Mouse (Mus musculus): ENCODE measurements around the gene Uggt1.

DNA sequence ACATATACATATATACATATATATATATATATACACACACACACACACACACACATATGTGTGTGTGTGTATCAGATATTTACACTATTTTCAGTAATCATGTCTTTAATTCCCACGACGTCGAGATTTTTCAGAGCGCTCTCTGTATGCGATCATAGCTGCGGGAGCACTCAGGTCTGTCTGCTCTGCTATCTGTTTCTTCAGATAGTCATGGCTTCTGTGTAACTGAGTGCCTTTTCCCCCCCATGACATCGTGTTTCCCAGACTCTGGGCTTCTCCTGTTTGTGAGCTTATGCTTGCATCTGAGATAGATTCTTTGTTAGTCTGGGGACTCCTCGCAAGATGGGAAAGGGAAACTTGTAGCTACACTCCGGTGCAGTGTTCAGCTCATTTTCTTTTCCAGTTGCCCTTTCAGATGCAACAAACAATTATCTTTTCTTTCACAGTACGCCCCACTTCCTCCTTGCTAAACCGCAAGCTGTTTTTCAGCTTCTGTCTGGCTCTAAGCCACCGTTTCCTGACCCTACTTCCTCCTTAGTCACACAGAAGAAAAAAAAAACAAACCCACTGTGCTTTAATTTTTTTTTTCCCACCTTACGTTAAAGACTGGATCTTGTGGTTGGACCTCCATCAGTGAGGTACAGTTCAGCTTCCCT is 19.4 kb upstream of the Uggt1 start:
- TF ChIP-seq GATA1 (IDR thresholded peaks at IDR 0.05; ENCODE audit: low read length) = no peak
- no peak for TF ChIP-seq TAL1 (IDR thresholded peaks at IDR 0.05; ENCODE audit: low read length)
